ENCODE assay signal across 20 mouse cellular contexts in the genomic region with DNA sequence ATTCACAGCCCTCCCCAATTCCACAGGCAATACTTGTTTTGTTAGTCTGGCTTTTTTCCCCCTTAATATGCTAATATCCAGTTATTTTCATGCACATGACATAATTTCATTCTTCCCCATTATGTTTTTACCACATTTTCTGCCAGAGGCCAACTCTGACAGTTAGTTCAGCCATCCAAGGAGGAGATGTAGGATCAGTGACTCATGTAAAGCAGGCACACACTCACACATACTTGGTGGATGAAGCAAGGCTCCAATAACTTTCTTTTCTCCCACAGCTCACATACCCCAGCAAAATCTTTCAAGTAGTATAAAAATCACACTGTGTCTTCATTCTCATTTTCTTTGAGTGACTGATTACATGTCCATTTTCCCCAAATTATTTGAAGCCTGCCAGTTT. TPM values are rescaled to one million over a fixed set of nuclear protein-coding genes. Genes with fewer than 3 reads are reported as not detected.
"Had no signal": no experiment of that assay in that cellular context is flagged by ENCODE, and none has a peak within 500 bp of the region (broad histone marks: within the 10 kb centered on the region; RNA-seq: fewer than 3 reads in every experiment).

No protein-coding gene starts in this region.

- H3K4me1 ChIP-seq: lung, embryonic 15.5 days; megakaryocyte, embryonic 14.5 days; midbrain, embryonic 13.5 days; midbrain, embryonic 15.5 days; neural tube, embryonic 13.5 days; neural tube, embryonic 15.5 days had no signal

- H3K4me3 ChIP-seq: lung, embryonic 15.5 days; megakaryocyte, embryonic 14.5 days; midbrain, embryonic 13.5 days; midbrain, embryonic 15.5 days; neural tube, embryonic 13.5 days; neural tube, embryonic 15.5 days had no signal

- DNase-seq: liver, postnatal 0 days; lung, adult 2 months; lung, postnatal 14 days; lung, postnatal 36 days; retina, postnatal 1 day; right cerebral cortex, adult 18-20 months; right cerebral cortex, postnatal 25 days; right cerebral cortex, postnatal 4 days; spleen, adult 18-20 months; thymus, adult 18-20 months; thymus, postnatal 14 days had no signal

- H3K27ac ChIP-seq: lung, embryonic 15.5 days; macrophage; midbrain, embryonic 13.5 days; midbrain, embryonic 15.5 days; neural tube, embryonic 13.5 days; neural tube, embryonic 15.5 days had no signal

RNA-seq across cellular contexts. Expression of a gene that starts 28.5 kb away (rescaled TPM):
- total RNA-seq: megakaryocyte progenitor cell, adult 5-6 weeks; monocyte, adult 5-6 weeks had no signal
- polyA plus RNA-seq: liver, postnatal 0 days; macrophage had no signal
